Mouse (Mus musculus) hindbrain, postnatal 0 days (tissue): Measurements from ENCODE around the gene Mgat5. TPM values are rescaled to one million over a fixed set of nuclear protein-coding genes. Genes with fewer than 3 reads are reported as not detected.
A peak's percentile ranks its signal among the peaks of the same experiment; 100 is the strongest.

Source experiments
- ATAC-seq: fragments of 200-750 bp; cut with Nextera tagmentation; 2 replicates; pipeline ENCODE4 v1.8.0; 2017; ENCODE audit warnings: mild to moderate bottlenecking, moderate TSS enrichment, moderate library complexity
- DNase-seq: peaks from one replicate; pipeline ENCODE4 v3.0.0-alpha.2; 2015; ENCODE audit warnings: low spot score
- H3K27ac ChIP-seq: fragments of 300-500 bp; sonication (generic); 2 replicates; pipeline ENCODE4 v1.5.1; 2014; ENCODE audit warnings: mild to moderate bottlenecking
- H3K27me3 ChIP-seq: fragments of 300-500 bp; sonication (generic); 2 replicates; pipeline ENCODE4 v1.6.1; 2014; ENCODE audit warnings: low read length, mixed read lengths; ENCODE audit not compliant: insufficient read depth
- H3K36me3 ChIP-seq: fragments of 300-500 bp; sonication (generic); 2 replicates; pipeline ENCODE4 v1.6.1; 2014; ENCODE audit warnings: low read length, mixed read lengths; ENCODE audit not compliant: insufficient read depth
- H3K4me1 ChIP-seq: fragments of 300-500 bp; sonication (generic); 2 replicates; pipeline ENCODE4 v1.6.1; 2014; ENCODE audit warnings: antibody characterized with exemption, low read length, mixed read lengths; ENCODE audit not compliant: insufficient read depth
- H3K4me2 ChIP-seq: fragments of 300-500 bp; sonication (generic); 2 replicates; pipeline ENCODE4 v1.6.1; 2014; ENCODE audit warnings: low read depth, mild to moderate bottlenecking, low read length, moderate library complexity, mixed read lengths
- H3K4me3 ChIP-seq: fragments of 300-500 bp; sonication (generic); 2 replicates; pipeline ENCODE4 v1.5.1; 2014; ENCODE audit warnings: low read length
- H3K9ac ChIP-seq: fragments of 300-500 bp; sonication (generic); replicated peaks from 2 replicates; pipeline ENCODE4 v1.6.1; 2014; ENCODE audit warnings: mild to moderate bottlenecking, low read length, moderate library complexity, mixed read lengths
- H3K9me3 ChIP-seq: fragments of 300-500 bp; sonication (generic); 2 replicates; pipeline ENCODE4 v1.6.1; 2016; ENCODE audit warnings: low read length, mixed read lengths
- CTCF ChIP-seq: IDR thresholded peaks from 2 replicates; pipeline ENCODE4 v1.5.1; 2016; ENCODE audit warnings: antibody characterized with exemption, control low read depth, low read depth
- WGBS: fragments of 180-500 bp; shearing (Covaris S2); extraction: QIAGEN DNeasy Blood & Tissue Kit; methylation state at CpG from one replicate; pipeline ENCODE4 v1.1.7; 2014; 5-methylcytosine and 5-hydroxymethylcytosine counted together
- polyA plus RNA-seq: library from polyadenylated mRNA; unstranded; fragments of >200 nt; fragmentation: Nextera tagmentation; extraction: Ambion mirVana; gene quantifications from 2 replicates; pipeline ENCODE4 v1.2.1, GENCODE M21; 2015
- total RNA-seq: library from RNA; depleted of rRNA; stranded (reverse); fragments of >200 nt; gene quantifications from 2 replicates; pipeline ENCODE4 v1.2.3, GENCODE M21; 2014; rRNA removed

Gene Mgat5
- total RNA-seq (49.3 and 63.3 TPM in 2 replicates), polyA plus RNA-seq (13.3 and 14.8 TPM in 2 replicates)

DNA sequence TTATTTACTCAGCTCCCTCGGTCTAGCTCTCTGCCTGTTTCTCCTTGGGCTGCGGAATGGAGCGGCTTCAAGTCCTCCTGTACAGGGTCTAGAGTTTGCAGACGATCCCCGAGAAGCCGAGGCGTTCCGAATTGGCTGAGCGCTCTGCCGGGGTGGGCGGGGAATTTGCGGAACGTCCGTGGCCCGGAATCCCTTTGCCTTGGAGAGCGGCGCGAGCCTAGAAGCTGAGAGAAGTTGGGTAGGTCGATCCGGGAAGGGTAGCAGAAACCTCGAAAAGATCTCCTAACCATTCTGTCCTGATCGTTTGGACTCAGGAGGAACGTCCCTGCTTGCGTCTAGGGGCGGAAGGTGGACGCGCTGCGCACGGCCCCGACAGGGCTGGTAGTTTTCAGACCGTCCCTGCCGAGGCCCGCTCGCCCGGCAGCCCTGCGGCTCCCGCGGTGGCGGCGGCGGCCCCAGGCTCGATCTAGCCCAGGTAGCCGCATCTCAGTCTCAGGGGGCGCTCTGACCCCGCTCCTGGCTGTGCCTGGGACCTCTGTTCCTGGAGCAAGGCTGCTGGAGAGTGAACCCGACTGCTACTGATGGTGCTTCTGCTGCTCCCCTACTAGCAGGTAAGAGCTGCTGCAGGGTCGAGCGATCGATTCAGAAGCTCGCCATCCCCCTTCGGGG is at the start of gene Mgat5:
TSS of gene Mgat5 (plus strand) at position 199 of the 669 bp plus-strand sequence.
- H3K36me3 ChIP-seq = no peaks in the 10 kb centered on the region
- peak; percentile 93 for ATAC-seq
- TF ChIP-seq CTCF = peak; percentile 22; the same call in 1 of the 2 replicates

GRCm38 (mm10) chr1:127160118-127160760 is 44.6 kb upstream of the Mgat5 start:
- Histone ChIP-seq H3K4me1 (no peaks in the 10 kb centered on the region), H3K9ac (no peak overlapping the region), H3K36me3 (no peaks in the 10 kb centered on the region), H3K4me2 (no peak overlapping the region), H3K9me3 (no peaks in the 10 kb centered on the region), H3K27me3 (no peaks in the 10 kb centered on the region), H3K27ac (no peak overlapping the region), H3K4me3 (no peak overlapping the region)
- TF ChIP-seq CTCF = no peak
- ATAC-seq = no peak
- WGBS = 75% methylated on average over 5 of the region's 5 CpGs
- DNase-seq = no peak

More for the DNA sequence above, at the start of gene Mgat5:
- peaks cover 5% of the 10 kb centered on the region; the same call in 1 of the 2 replicates for H3K4me1 ChIP-seq
- peak within 1 kb of the TSS; percentile 92 for H3K27ac ChIP-seq
- WGBS = under 1% methylated on average over 45 of the region's 51 CpGs
- peak; percentile 96 for DNase-seq
- H3K27me3 ChIP-seq = no peaks in the 10 kb centered on the region
- H3K9ac ChIP-seq = peak within 1 kb of the TSS; percentile 71
- peak within 1 kb of the TSS; percentile 73 for H3K4me3 ChIP-seq
- H3K4me2 ChIP-seq = peak within 1 kb of the TSS; percentile 93
- no peaks in the 10 kb centered on the region for H3K9me3 ChIP-seq

DNA sequence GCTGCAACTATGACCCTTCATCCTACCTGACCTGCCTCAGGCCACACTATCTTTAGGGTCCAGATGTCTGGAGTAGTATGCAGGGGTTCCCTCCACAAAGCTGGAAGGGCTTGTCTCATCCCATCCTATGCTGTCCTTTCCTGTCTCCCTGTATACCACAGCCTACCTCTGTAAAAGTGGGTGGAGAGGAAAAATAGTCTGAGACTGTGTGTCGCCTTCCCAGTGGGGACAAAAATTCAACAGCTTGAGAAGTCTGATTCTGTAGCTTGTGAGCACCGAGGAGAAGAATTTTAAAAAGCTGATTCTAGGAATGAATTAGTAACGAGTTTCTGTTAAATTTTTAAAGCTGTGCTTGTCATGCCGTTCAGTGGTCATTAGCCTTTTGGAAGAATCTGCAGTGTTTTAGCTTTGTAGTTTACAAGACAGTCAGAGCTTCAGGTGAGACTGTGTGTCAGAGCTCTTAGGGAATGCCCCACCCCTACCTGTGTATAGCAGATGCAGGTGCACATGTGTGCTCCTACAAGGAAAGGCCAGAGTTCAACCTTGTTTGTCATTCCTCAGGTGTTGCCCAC is 40.1 kb upstream of the Mgat5 start:
- Histone ChIP-seq H3K9ac (no peak overlapping the region), H3K4me1 (0 out of 2 replicates have a peak, but pooled peaks cover 8% of the 10 kb centered on the region), H3K27me3 (no peaks in the 10 kb centered on the region), H3K4me2 (no peak overlapping the region), H3K36me3 (no peaks in the 10 kb centered on the region), H3K4me3 (no peak overlapping the region), H3K27ac (no peak overlapping the region), H3K9me3 (no peaks in the 10 kb centered on the region)
- WGBS = 77% methylated on average over 4 of the region's 4 CpGs
- TF ChIP-seq CTCF = no peak
- DNase-seq = no peak
- no peak for ATAC-seq

DNA sequence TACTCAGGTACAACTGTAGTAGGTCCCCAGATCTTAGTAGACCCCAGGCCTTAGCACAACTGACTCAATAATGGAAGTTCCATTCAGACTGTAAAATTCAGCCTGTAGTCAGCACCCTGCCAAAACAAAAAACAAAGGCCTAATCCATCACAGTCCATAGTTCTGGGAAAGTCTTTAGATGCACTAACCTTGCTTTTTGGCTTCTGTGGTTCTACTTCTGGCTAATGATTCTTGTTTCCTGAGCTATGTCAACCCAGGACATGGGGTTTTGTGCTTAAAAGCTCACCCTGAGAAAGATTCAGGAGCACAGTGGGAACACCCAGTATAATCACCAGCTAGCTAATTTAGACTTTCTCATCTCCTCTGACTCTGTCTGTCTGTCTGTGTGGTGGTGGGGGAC is 38.3 kb upstream of the Mgat5 start:
- Histone ChIP-seq H3K4me3 (no peak overlapping the region), H3K4me2 (no peak overlapping the region), H3K9me3 (no peaks in the 10 kb centered on the region), H3K4me1 (0 out of 2 replicates have a peak, but pooled peaks cover 8% of the 10 kb centered on the region), H3K27me3 (no peaks in the 10 kb centered on the region), H3K9ac (no peak overlapping the region), H3K36me3 (no peaks in the 10 kb centered on the region), H3K27ac (no peak overlapping the region)
- TF ChIP-seq CTCF = no peak
- ATAC-seq (no peak), DNase-seq (no peak)

DNA sequence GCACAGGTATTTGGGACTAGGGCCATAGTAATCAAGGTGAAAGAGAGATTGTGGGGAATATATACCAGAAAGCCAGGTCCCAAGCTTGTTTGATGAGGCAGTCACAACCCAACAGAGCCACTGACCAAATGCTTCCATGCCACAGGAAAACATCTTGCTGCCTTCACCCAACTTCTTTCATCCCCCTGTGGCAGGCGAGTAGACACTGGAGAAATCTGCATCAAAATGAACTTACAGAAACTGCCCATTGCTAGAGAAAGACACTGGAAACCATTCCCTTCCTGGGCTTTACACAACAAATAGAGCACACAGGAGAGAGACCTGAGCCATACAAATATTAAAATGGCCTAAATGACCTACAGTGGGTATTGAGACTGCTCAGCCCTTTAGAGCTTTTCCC is 37.2 kb upstream of the Mgat5 start:
- H3K27ac ChIP-seq = no peak overlapping the region
- no peaks in the 10 kb centered on the region for H3K36me3 ChIP-seq
- H3K9ac ChIP-seq = no peak overlapping the region
- WGBS = 68% methylated on average over 1 of the region's 1 CpGs
- H3K4me1 ChIP-seq = 0 out of 2 replicates have a peak, but pooled peaks cover 8% of the 10 kb centered on the region
- no peak overlapping the region for H3K4me3 ChIP-seq
- TF ChIP-seq CTCF = no peak
- no peaks in the 10 kb centered on the region for H3K27me3 ChIP-seq
- ATAC-seq (no peak), DNase-seq (no peak)
- H3K4me2 ChIP-seq = no peak overlapping the region
- no peaks in the 10 kb centered on the region for H3K9me3 ChIP-seq

GRCm38 (mm10) chr1:127168205-127168604 is 36.6 kb upstream of the Mgat5 start:
- ATAC-seq (no peak), DNase-seq (peak; percentile 39)
- Histone ChIP-seq H3K4me2 (no peak overlapping the region), H3K4me1 (0 out of 2 replicates have a peak, but pooled peaks cover 8% of the 10 kb centered on the region), H3K27ac (no peak overlapping the region), H3K27me3 (no peaks in the 10 kb centered on the region), H3K9ac (no peak overlapping the region), H3K9me3 (no peaks in the 10 kb centered on the region), H3K36me3 (no peaks in the 10 kb centered on the region), H3K4me3 (no peak overlapping the region)
- no peak for TF ChIP-seq CTCF
- WGBS = 43% methylated on average over 8 of the region's 8 CpGs
